Comparison of ENCODE assay signal across 9 mouse cellular contexts in genomic region chr17:48110547-48111287, GRCm38 (mm10). TPM values are rescaled to one million over a fixed set of nuclear protein-coding genes. Genes with fewer than 3 reads are reported as not detected.
A peak's percentile ranks its signal among the peaks of the same experiment; 100 is the strongest.
DNase-seq lines count a peak whose midpoint lies in the region; ATAC-seq and TF ChIP-seq lines count a peak whose summit lies in the region.
"Had no signal": no experiment of that assay in that cellular context is flagged by ENCODE, and none has a peak within 500 bp of the region (broad histone marks: within the 10 kb centered on the region; RNA-seq: fewer than 3 reads in every experiment).

No protein-coding gene starts in this region.

- WGBS in kidney, postnatal 0 days = 52% methylated on average over 8 of the region's 8 CpGs
- WGBS in kidney, embryonic 16.5 days = 50% methylated on average over 8 of the region's 8 CpGs
- 46% methylated on average over 8 of the region's 8 CpGs for WGBS in midbrain, embryonic 14.5 days

- H3K9ac ChIP-seq in kidney, postnatal 0 days (ENCODE audit: low read depth, low read length) = no peak overlapping the region
- H3K9ac ChIP-seq in kidney, embryonic 16.5 days (replicated peaks; ENCODE audit: low read length) = no peak overlapping the region
- H3K9ac ChIP-seq in midbrain, embryonic 14.5 days (replicated peaks; ENCODE audit: low read length) = no peak overlapping the region

- DNase-seq in adrenal gland, adult 18-20 months (ENCODE audit: low spot score in 2 of 2) = peak; percentile 32 to 47
- DNase-seq in adrenal gland, adult 8-10 months = no peak
- peak; percentile 27 for DNase-seq in kidney, postnatal 0 days (ENCODE audit: low spot score)
- no peak for DNase-seq in G1E (ENCODE audit: low spot score)
- peak; percentile 50 for DNase-seq in midbrain, embryonic 14.5 days
- no peak for DNase-seq in urinary bladder, postnatal 10 days (ENCODE audit: low spot score)

- no peaks in the 10 kb centered on the region for H3K4me1 ChIP-seq in kidney, postnatal 0 days (replicated peaks; ENCODE audit: insufficient read depth, low read length)
- no peaks in the 10 kb centered on the region for H3K4me1 ChIP-seq in kidney, embryonic 16.5 days (ENCODE audit: insufficient read depth, low read length)
- H3K4me1 ChIP-seq in G1E (ENCODE audit: insufficient read depth, low read depth, low read length) = no peaks in the 10 kb centered on the region
- H3K4me1 ChIP-seq in midbrain, embryonic 14.5 days (ENCODE audit: control insufficient read depth, insufficient read depth, low read length) = no peaks in the 10 kb centered on the region

- no peaks in the 10 kb centered on the region for H3K27me3 ChIP-seq in kidney, postnatal 0 days (ENCODE audit: insufficient read depth, low read length)
- H3K27me3 ChIP-seq in kidney, embryonic 16.5 days (ENCODE audit: insufficient read depth, low read length) = no peaks in the 10 kb centered on the region
- H3K27me3 ChIP-seq in G1E (ENCODE audit: insufficient read depth, low read length) = peaks cover 2% of the 10 kb centered on the region; the same call in 1 of the 2 replicates
- H3K27me3 ChIP-seq in midbrain, embryonic 14.5 days (ENCODE audit: control insufficient read depth, insufficient read depth, low read length) = no peaks in the 10 kb centered on the region

- no peaks in the 10 kb centered on the region for H3K36me3 ChIP-seq in kidney, postnatal 0 days (ENCODE audit: insufficient read depth, low read length)
- no peaks in the 10 kb centered on the region for H3K36me3 ChIP-seq in kidney, embryonic 16.5 days (ENCODE audit: insufficient read depth, low read length)
- H3K36me3 ChIP-seq in G1E (replicated peaks) = no peaks in the 10 kb centered on the region
- no peaks in the 10 kb centered on the region for H3K36me3 ChIP-seq in midbrain, embryonic 14.5 days (ENCODE audit: control insufficient read depth, insufficient read depth, low read length)

- no peak overlapping the region for H3K27ac ChIP-seq in kidney, postnatal 0 days
- no peak overlapping the region for H3K27ac ChIP-seq in kidney, embryonic 16.5 days (ENCODE audit: low read length)
- H3K27ac ChIP-seq in midbrain, embryonic 14.5 days (replicated peaks; ENCODE audit: low read depth, low read length) = no peak overlapping the region

- ATAC-seq in kidney, postnatal 0 days (replicated peaks; ENCODE audit: low FRiP score, low read depth) = no peak
- ATAC-seq in kidney, embryonic 16.5 days (ENCODE audit: low FRiP score, low TSS enrichment) = no peak
- ATAC-seq in G1E (ENCODE audit: extremely low read depth, insufficient number of reproducible peaks, low FRiP score, poor library complexity, severe bottlenecking) = 0 out of 2 replicates have a peak, but pooled peaks have one; percentile 28
- peak; percentile 75; the same call in 1 of the 2 replicates for ATAC-seq in erythroblast, adult 5-6 weeks (replicated peaks; ENCODE audit: low FRiP score, poor library complexity, severe bottlenecking)
- no peak for ATAC-seq in midbrain, embryonic 14.5 days (ENCODE audit: low FRiP score, low TSS enrichment)

- peak; percentile 74 for TF ChIP-seq CTCF in kidney, postnatal 0 days (IDR thresholded peaks at IDR 0.05; ENCODE audit: low read depth)
- peak; percentile 69 for TF ChIP-seq CTCF in G1E (IDR thresholded peaks at IDR 0.05; ENCODE audit: low read depth, low read length)

- no peak overlapping the region for H3K4me3 ChIP-seq in kidney, postnatal 0 days (replicated peaks; ENCODE audit: low read depth, low read length)
- H3K4me3 ChIP-seq in kidney, embryonic 16.5 days (ENCODE audit: low read length) = no peak overlapping the region
- no peak overlapping the region for H3K4me3 ChIP-seq in G1E (ENCODE audit: low read depth, low read length)
- no peak overlapping the region for H3K4me3 ChIP-seq in midbrain, embryonic 14.5 days (replicated peaks; ENCODE audit: low read depth, low read length)

- H3K9me3 ChIP-seq in kidney, postnatal 0 days (replicated peaks; ENCODE audit: low read length) = no peaks in the 10 kb centered on the region
- H3K9me3 ChIP-seq in kidney, embryonic 16.5 days (ENCODE audit: low read length) = peaks cover 4% of the 10 kb centered on the region; the same call in 1 of the 2 replicates
- H3K9me3 ChIP-seq in G1E (replicated peaks) = peaks cover 13% of the 10 kb centered on the region
- no peaks in the 10 kb centered on the region for H3K9me3 ChIP-seq in midbrain, embryonic 14.5 days (ENCODE audit: control insufficient read depth, low read length)

- H3K4me2 ChIP-seq in kidney, postnatal 0 days (ENCODE audit: low read length) = no peak overlapping the region
- H3K4me2 ChIP-seq in kidney, embryonic 16.5 days (replicated peaks; ENCODE audit: low read depth, low read length) = no peak overlapping the region
- no peak overlapping the region for H3K4me2 ChIP-seq in midbrain, embryonic 14.5 days (ENCODE audit: low read length)

RNA-seq across cellular contexts. Expression of gene 1700067P10Rik, which starts 21.6 kb away (rescaled TPM):
- total RNA-seq in adrenal gland, adult 18-20 months (2021) = not detected
- not detected for total RNA-seq in adrenal gland, adult 8-10 months (2022)
- not detected in 2 replicates for polyA plus RNA-seq in kidney, postnatal 0 days (2015; fragmentation: Nextera tagmentation; extraction: Ambion mirVana)
- polyA plus RNA-seq in kidney, embryonic 16.5 days (2015; fragmentation: Nextera tagmentation; extraction: Ambion mirVana) = not detected in 2 replicates
- total RNA-seq in G1E (2014; fragmentation: Nextera tagmentation) (not detected in 2 replicates), G1E (2017) (0.11 TPM in 1 of 2 replicates, not detected in the other)
- polyA plus RNA-seq in G1E (2012) = not detected in 2 replicates
- not detected in 2 replicates for total RNA-seq in erythroblast, adult 5-6 weeks (2015; ENCODE audit: low replicate concordance)
- not detected in 2 replicates for total RNA-seq in erythroblast, adult 5-6 weeks (2017; ENCODE audit: low replicate concordance)
- not detected in 2 replicates for polyA plus RNA-seq in midbrain, embryonic 14.5 days (2014; fragmentation: Nextera tagmentation; extraction: Ambion mirVana)
- polyA plus RNA-seq: C2C12 had no signal

RNA-seq across cellular contexts. Expression of gene 9830107B12Rik, which starts 35.4 kb away (rescaled TPM):
- total RNA-seq in adrenal gland, adult 18-20 months (2021) = not detected
- under 1 TPM in 1 of 4 experiments, not detected in 3; 0.22 TPM for total RNA-seq in adrenal gland, adult 8-10 months (2022)
- not detected in 2 replicates for polyA plus RNA-seq in kidney, postnatal 0 days (2015; fragmentation: Nextera tagmentation; extraction: Ambion mirVana)
- not detected in 2 replicates for polyA plus RNA-seq in kidney, embryonic 16.5 days (2015; fragmentation: Nextera tagmentation; extraction: Ambion mirVana)
- total RNA-seq in G1E (2014; fragmentation: Nextera tagmentation) = not detected in 2 replicates
- 0.29 and 0.38 TPM in 2 replicates for total RNA-seq in G1E (2017)
- polyA plus RNA-seq in G1E (2012) = not detected in 2 replicates
- total RNA-seq in erythroblast, adult 5-6 weeks (2015; ENCODE audit: low replicate concordance) = 0.21 and 11.1 TPM in 2 replicates
- 1.5 and 6.0 TPM in 2 replicates for total RNA-seq in erythroblast, adult 5-6 weeks (2017; ENCODE audit: low replicate concordance)
- polyA plus RNA-seq in midbrain, embryonic 14.5 days (2014; fragmentation: Nextera tagmentation; extraction: Ambion mirVana) = not detected in 2 replicates
- polyA plus RNA-seq: C2C12 had no signal

RNA-seq across cellular contexts. Expression of gene A530064D06Rik, which starts 56.4 kb away (rescaled TPM):
- total RNA-seq in adrenal gland, adult 18-20 months (2021) = under 1 TPM in 1 of 2 experiments, not detected in 1; 0.26 TPM
- under 1 TPM in 1 of 4 experiments, not detected in 3; 0.34 TPM for total RNA-seq in adrenal gland, adult 8-10 months (2022)
- 0.08 and 0.26 TPM in 2 replicates for polyA plus RNA-seq in kidney, postnatal 0 days (2015; fragmentation: Nextera tagmentation; extraction: Ambion mirVana)
- polyA plus RNA-seq in kidney, embryonic 16.5 days (2015; fragmentation: Nextera tagmentation; extraction: Ambion mirVana) = 0.15 TPM in 1 of 2 replicates, not detected in the other
- total RNA-seq in G1E (2014; fragmentation: Nextera tagmentation) = not detected in 2 replicates
- 0.17 and 0.27 TPM in 2 replicates for total RNA-seq in G1E (2017)
- not detected in 2 replicates for polyA plus RNA-seq in G1E (2012)
- 6.5 and 17.7 TPM in 2 replicates for total RNA-seq in erythroblast, adult 5-6 weeks (2015; ENCODE audit: low replicate concordance)
- 5.5 and 5.7 TPM in 2 replicates for total RNA-seq in erythroblast, adult 5-6 weeks (2017; ENCODE audit: low replicate concordance)
- polyA plus RNA-seq in midbrain, embryonic 14.5 days (2014; fragmentation: Nextera tagmentation; extraction: Ambion mirVana) = 0.32 TPM in 1 of 2 replicates, not detected in the other
- polyA plus RNA-seq: C2C12 had no signal

Comparison
In these comparisons a context has a peak if more than half of its experiments do, and no peak if none do; other contexts are left out.
1. DNase-seq: peak in adrenal gland, adult 18-20 months (2 of 2), kidney, postnatal 0 days (single experiment) and midbrain, embryonic 14.5 days (single experiment); none in adrenal gland, adult 8-10 months (single experiment), G1E (single experiment) and urinary bladder, postnatal 10 days (single experiment).
2. ATAC-seq: peak in G1E (single experiment) and erythroblast, adult 5-6 weeks (single experiment); none in kidney, postnatal 0 days (single experiment), kidney, embryonic 16.5 days (single experiment) and midbrain, embryonic 14.5 days (single experiment).
3. RNA of gene A530064D06Rik, which starts 56.4 kb away (total RNA-seq): 5.5 to 17.7 TPM in erythroblast, adult 5-6 weeks; 0.17 to 0.27 TPM in G1E, 0.26 TPM in adrenal gland, adult 18-20 months and 0.34 TPM in adrenal gland, adult 8-10 months; every median in the first group is over 4 times any median in the second.